Mouse (Mus musculus) thymus, adult 18-20 months (tissue): ENCODE measurements at regions not wholly inside any gene's neighbourhood (a gene's known extent, or its start where the extent isn't known, plus 50 kb on each side); places are given as distances from the start of the nearest gene placed in this dataset.
A peak's percentile ranks its signal among the peaks of the same experiment; 100 is the strongest.

Experiments
- DNase-seq, 2 experiments: peaks; one replicate each; pipeline ENCODE4 v3.0.0; 2022; ENCODE audit warnings: mixed read lengths in 2 of 2

- DNase-seq, result no peak
These were observed 62.1 kb downstream of the 4933412E24Rik start for GRCm38 (mm10) chr15:59954345-59954744.

- DNase-seq, result no peak
These were observed 62.6 kb downstream of the 4933412E24Rik start for GRCm38 (mm10) chr15:59953857-59954256.

- peak in 1 of 2 experiments; percentile 6 for DNase-seq
These were observed 65.7 kb downstream of the 4933412E24Rik start for GRCm38 (mm10) chr15:59950617-59951216.

- DNase-seq, result no peak
These were observed 71.2 kb downstream of the 4933412E24Rik start for GRCm38 (mm10) chr15:59945208-59945607.

- no peak for DNase-seq
These were observed 79.9 kb downstream of the 4933412E24Rik start for GRCm38 (mm10) chr15:59936486-59936885.

- peak in 1 of 2 experiments; percentile 10 for DNase-seq
These were observed 102.6 kb downstream of the 4933412E24Rik start for GRCm38 (mm10) chr15:59913860-59914259.

- no peak for DNase-seq
These were observed 108.1 kb downstream of the 4933412E24Rik start for GRCm38 (mm10) chr15:59908300-59908699.

- DNase-seq, result no peak
These were observed 110.3 kb downstream of the 4933412E24Rik start for GRCm38 (mm10) chr15:59905832-59906797.

GRCm38 (mm10) chr15:59904741-59905140, 111.7 kb downstream of the 4933412E24Rik start:
- DNase-seq, result no peak

- no peak for DNase-seq
These were observed 127.4 kb downstream of the 4933412E24Rik start for GRCm38 (mm10) chr15:59888996-59889395.

- no peak for DNase-seq
These were observed 128.3 kb downstream of the 4933412E24Rik start for GRCm38 (mm10) chr15:59888131-59888459.

GRCm38 (mm10) chr15:59887381-59888130, 128.9 kb downstream of the 4933412E24Rik start:
- no peak for DNase-seq

- no peak for DNase-seq
These were observed 130.4 kb downstream of the 4933412E24Rik start for GRCm38 (mm10) chr15:59886036-59886435.

- no peak for DNase-seq
These were observed 134.0 kb downstream of the 4933412E24Rik start for GRCm38 (mm10) chr15:59882444-59882843.

- DNase-seq, result no peak
These were observed 136.0 kb downstream of the 4933412E24Rik start for GRCm38 (mm10) chr15:59880426-59880825.

- DNase-seq, result no peak
These were observed 137.1 kb downstream of the 4933412E24Rik start for GRCm38 (mm10) chr15:59879311-59879710.

- no peak for DNase-seq
These were observed 140.1 kb downstream of the 4933412E24Rik start for GRCm38 (mm10) chr15:59876279-59876742.

GRCm38 (mm10) chr15:59866701-59867100, 149.7 kb downstream of the 4933412E24Rik start:
- DNase-seq, result no peak

GRCm38 (mm10) chr15:59864746-59865499, 151.5 kb downstream of the 4933412E24Rik start:
- DNase-seq, result no peak

GRCm38 (mm10) chr15:59852271-59853000, 164.0 kb downstream of the 4933412E24Rik start:
- no peak for DNase-seq

GRCm38 (mm10) chr15:59845158-59845739, 171.2 kb downstream of the 4933412E24Rik start:
- no peak for DNase-seq
